Mouse (Mus musculus): Measurements from ENCODE around the gene Nktr. TPM values are rescaled to one million over a fixed set of nuclear protein-coding genes. Genes with fewer than 3 reads are reported as not detected.
A peak's percentile ranks its signal among the peaks of the same experiment; 100 is the strongest.

The Nktr gene
- polyA plus RNA-seq, 1 experiment from 2014 or later: 52.9 TPM

DNA sequence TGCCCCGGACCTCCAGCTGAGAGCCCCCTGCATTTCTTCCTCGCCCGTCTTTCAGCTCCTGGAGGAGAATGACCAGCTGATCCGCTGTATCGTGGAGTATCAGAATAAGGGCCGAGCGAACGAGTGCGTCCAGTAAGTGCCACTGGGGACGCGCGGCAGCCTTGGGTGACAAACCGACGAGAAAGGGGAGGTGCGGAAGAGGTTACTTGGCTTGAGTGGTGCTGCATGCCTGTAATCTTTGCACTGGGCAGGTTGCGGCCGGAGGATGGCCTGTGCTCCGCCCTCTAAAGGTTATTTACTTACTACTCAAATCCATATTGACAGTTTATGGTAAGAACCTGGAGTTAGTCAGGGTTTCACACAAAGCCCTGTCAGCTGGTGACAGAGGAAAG is 8.4 kb upstream of the Nktr start:
- Histone ChIP-seq H3K36me3 (replicated peaks) (peaks cover 17% of the 10 kb centered on the region), H3K9me3 (no peaks in the 10 kb centered on the region), H3K27ac (peak overlapping the region; percentile 90), H3K27me3 (ENCODE audit: poor library complexity, severe bottlenecking) (no peaks in the 10 kb centered on the region), H3K4me3 (peak overlapping the region; percentile 94), H3K4me1 (peaks cover 26% of the 10 kb centered on the region)
- DNase-seq (ENCODE audit: extremely low spot score, low spot score): no peak
- WGBS: under 1% methylated on average over 18 of the region's 18 CpGs

DNA sequence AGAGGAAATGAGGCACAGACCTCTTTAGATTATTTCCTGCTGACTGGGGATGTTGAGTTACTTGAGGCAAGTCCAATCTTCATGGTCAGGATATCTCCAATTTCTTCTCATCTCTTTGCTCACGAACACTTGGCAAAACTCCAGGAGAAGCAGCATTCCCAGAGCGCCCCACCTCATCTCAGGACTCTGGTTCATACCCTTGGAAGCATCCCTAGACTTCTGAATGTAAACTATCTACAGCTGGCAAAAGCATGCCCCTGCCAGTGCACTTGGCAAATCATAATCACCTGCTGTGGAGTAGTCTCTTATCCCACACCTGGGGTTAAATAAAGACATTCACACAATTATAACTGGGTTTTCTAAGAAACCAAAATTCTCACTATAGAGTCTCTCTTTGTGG is 1.9 kb upstream of the Nktr start:
- H3K4me1 ChIP-seq: peaks cover 24% of the 10 kb centered on the region
- WGBS: 88% methylated on average over 2 of the region's 2 CpGs
- DNase-seq (ENCODE audit: extremely low spot score, low spot score): no peak
- H3K27ac ChIP-seq: no peak overlapping the region
- H3K36me3 ChIP-seq (replicated peaks): peaks cover 21% of the 10 kb centered on the region
- no peaks in the 10 kb centered on the region for H3K9me3 ChIP-seq
- H3K27me3 ChIP-seq (ENCODE audit: poor library complexity, severe bottlenecking): no peaks in the 10 kb centered on the region
- no peak overlapping the region for H3K4me3 ChIP-seq

DNA sequence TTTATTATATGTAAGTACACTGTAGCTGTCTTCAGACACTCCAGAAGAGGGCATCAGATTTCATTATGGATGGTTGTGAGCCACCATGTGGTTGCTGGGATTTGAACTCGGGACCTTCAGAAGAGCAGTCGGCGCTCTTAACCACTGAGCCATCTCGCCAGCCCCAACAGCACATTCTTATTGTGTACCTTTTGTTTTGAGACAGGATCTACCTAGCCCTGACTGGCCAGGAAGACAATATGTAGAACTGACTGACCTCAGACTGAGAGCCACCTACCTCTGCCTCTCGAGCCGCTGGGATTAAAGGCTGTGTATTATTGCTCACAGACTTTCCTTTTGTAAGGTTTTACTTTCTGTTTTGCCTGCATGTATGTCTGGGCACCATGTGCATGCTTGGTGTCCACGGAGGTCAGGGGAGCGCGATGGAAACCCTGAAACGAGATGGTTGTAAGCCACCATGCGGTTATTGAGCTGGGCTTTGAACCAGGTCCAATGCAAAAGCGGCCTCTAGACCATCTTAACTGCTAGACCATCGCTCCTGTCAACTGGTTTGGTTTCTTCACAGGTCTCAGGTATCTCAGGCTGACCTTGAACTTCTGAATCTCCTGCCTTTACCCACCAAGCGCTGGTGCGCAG is 781 bp upstream of the Nktr start:
- Histone ChIP-seq H3K36me3 (replicated peaks) (peaks cover 10% of the 10 kb centered on the region), H3K27me3 (ENCODE audit: poor library complexity, severe bottlenecking) (no peaks in the 10 kb centered on the region), H3K27ac (peak overlapping the region; percentile 96), H3K9me3 (no peaks in the 10 kb centered on the region), H3K4me3 (peak overlapping the region; percentile 96), H3K4me1 (peaks cover 24% of the 10 kb centered on the region)
- WGBS: 67% methylated on average over 15 of the region's 15 CpGs
- DNase-seq (ENCODE audit: extremely low spot score, low spot score): no peak

DNA sequence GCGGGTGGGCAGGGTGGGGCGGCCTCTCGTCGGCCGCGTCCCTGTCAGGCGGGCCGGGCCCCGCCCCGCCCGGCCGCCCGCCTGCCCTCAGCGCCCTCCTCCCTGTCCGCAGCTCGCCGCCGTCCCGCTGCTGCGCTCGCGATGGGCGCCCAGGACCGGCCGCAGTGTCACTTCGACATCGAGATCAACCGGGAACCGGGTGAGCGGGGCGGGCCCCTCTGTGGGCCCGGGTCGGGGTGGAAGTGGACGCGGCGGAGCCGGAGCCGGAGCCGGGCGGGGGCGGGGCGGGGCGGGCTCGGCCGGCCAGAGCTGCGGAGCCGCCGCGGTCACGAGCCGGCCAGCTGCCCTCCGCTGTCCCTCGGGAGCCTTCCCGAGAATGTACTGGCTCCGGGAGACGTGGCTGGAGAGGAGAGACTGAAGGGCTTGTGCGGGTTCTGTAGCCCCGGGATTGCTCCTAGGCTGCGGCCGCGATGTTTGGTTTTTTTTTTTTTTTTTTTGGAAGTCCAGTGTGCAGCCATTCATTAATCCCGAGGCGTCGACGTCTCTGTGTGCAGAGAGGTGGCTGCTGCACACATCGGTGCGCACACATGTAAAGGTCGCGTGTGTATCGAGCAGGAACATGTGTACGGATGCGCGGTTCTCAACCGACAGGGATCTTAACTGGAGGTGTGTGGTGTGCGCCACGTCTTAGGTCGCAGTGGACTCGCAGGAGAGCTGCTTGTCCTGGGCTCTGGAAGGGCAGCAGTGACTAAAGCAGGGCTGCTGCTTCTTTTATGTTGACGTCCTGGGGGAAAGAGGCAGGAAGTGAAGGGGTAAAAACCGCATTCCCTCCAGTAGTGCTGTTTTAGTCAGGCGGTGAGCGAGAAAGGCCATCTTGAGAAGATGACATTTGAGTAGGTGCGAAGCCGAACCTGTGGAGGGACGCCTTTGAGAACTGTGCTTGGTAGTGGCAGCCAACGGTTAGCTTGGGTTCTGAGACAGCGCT is 670 bp downstream of the Nktr start:
- H3K27me3 ChIP-seq (ENCODE audit: poor library complexity, severe bottlenecking): no peaks in the 10 kb centered on the region
- peak overlapping the region; percentile 96 for H3K4me3 ChIP-seq
- peak overlapping the region; percentile 96 for H3K27ac ChIP-seq
- no peaks in the 10 kb centered on the region for H3K9me3 ChIP-seq
- H3K4me1 ChIP-seq: peaks cover 24% of the 10 kb centered on the region
- DNase-seq (ENCODE audit: extremely low spot score, low spot score): peak; percentile 47
- peaks cover 4% of the 10 kb centered on the region for H3K36me3 ChIP-seq (replicated peaks)
- under 1% methylated on average over 79 of the region's 87 CpGs for WGBS

DNA sequence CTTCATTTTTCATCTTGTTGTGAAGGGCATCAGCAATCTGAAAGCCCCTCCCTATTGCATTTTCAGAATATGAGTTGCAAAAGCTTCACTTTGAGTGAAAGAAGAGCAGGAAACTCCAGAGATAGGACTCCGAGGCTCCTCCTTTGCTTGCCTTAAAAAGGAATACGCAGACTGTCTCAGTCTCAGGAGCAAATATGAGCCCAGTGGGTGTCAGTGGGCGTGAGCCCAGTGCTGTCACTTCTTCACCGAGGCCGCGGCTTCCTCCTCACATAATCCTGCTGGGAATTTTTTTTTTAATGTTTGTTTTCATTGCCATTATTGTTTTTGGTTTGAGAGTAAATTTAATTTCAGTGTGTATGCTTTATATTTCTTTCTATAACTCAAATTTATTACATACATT is 21.5 kb downstream of the Nktr start:
- peaks cover 81% of the 10 kb centered on the region for H3K36me3 ChIP-seq (replicated peaks)
- 93% methylated on average over 6 of the region's 6 CpGs for WGBS
- no peaks in the 10 kb centered on the region for H3K27me3 ChIP-seq (ENCODE audit: poor library complexity, severe bottlenecking)
- H3K4me3 ChIP-seq: no peak overlapping the region
- no peak overlapping the region for H3K27ac ChIP-seq
- H3K9me3 ChIP-seq: no peaks in the 10 kb centered on the region
- H3K4me1 ChIP-seq: no peaks in the 10 kb centered on the region
- DNase-seq (ENCODE audit: extremely low spot score, low spot score): no peak

DNA sequence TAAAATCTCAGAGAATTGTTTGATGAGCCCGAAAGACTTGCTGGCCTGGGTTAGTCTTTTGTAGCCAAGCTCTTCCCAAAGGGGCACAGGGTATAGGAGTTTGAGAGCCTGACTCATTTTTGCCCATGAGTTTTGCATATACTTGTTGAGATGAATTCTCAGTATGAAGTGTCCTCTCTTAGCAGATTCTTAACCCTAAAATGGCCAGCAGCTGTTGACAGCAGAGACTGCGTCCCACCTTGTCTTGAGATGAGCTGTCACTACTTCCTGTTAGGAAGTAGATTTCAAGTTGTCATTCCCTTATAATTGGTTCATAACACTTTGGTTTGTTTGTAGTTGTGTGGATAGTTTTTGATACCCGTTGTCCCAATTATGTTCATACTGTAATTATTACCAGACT is 22.2 kb downstream of the Nktr start:
- H3K4me1 ChIP-seq: no peaks in the 10 kb centered on the region
- no peak for DNase-seq (ENCODE audit: extremely low spot score, low spot score)
- no peaks in the 10 kb centered on the region for H3K27me3 ChIP-seq (ENCODE audit: poor library complexity, severe bottlenecking)
- no peaks in the 10 kb centered on the region for H3K9me3 ChIP-seq
- H3K4me3 ChIP-seq: no peak overlapping the region
- H3K36me3 ChIP-seq (replicated peaks): peaks cover 81% of the 10 kb centered on the region
- 94% methylated on average over 3 of the region's 3 CpGs for WGBS
- H3K27ac ChIP-seq: no peak overlapping the region

DNA sequence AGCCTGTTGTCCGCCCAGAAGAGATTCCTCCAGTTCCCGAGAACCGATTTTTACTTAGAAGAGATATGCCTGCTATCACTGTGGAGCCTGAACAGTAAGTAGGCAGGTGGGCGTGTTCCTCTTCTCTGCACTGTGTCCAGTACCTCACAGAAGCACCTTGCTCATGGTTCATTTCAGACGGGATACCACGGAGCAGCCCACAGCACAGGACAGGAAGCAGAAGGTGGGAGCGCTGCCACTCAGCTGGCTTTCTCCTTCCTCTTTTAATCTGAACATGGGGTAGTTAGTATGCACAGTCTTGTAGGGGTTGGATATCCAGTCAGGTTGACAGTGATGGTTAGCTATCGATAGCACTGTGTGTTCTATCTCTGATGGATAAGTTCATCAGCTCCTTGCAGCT is 25.1 kb downstream of the Nktr start:
- Histone ChIP-seq H3K4me1 (no peaks in the 10 kb centered on the region), H3K9me3 (no peaks in the 10 kb centered on the region), H3K27me3 (ENCODE audit: poor library complexity, severe bottlenecking) (no peaks in the 10 kb centered on the region), H3K4me3 (no peak overlapping the region), H3K36me3 (replicated peaks) (peaks cover 96% of the 10 kb centered on the region), H3K27ac (no peak overlapping the region)
- DNase-seq (ENCODE audit: extremely low spot score, low spot score): no peak
- WGBS: 90% methylated on average over 8 of the region's 8 CpGs

DNA sequence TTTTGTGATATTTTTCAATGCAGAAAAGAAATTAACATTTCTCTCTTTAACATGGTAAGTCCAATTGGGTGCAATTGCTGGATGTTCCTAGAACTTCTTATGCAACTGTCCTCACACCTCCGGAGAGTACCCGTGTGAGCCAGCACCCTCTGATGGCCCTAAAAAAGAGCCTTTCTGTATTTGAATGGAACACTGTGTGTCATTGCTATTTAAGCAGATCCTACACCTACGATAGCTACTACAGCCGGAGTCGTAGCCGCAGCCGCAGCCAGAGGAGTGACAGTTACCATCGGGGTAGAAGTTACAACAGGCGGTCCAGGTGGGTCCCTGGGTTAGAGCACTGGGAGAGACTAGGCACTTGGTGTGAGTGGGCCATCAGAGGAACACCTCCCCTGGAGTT is 33.8 kb downstream of the Nktr start:
- Histone ChIP-seq H3K27me3 (ENCODE audit: poor library complexity, severe bottlenecking) (no peaks in the 10 kb centered on the region), H3K36me3 (replicated peaks) (peaks cover 93% of the 10 kb centered on the region), H3K4me1 (peaks cover 5% of the 10 kb centered on the region), H3K27ac (no peak overlapping the region), H3K9me3 (no peaks in the 10 kb centered on the region), H3K4me3 (no peak overlapping the region)
- DNase-seq (ENCODE audit: extremely low spot score, low spot score): no peak
- 94% methylated on average over 9 of the region's 9 CpGs for WGBS

DNA sequence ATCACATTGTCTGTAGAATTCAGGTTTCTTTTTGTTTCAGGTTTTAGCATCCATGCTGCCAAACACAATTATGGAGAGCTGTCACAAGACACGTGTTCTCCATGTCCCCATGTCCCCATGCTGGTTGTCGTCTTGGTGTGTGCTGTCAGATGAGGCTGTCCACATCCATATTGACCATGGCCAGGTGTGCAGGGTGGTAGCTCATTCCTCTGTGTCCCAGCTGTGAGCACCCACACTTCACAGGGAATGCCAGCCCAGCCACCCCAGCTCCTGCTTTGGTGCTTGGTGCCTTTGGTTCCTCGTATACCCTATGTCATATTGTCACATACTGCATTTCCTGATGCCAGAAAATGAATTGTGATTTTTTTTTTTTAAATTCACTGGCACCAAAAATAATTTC is 35.7 kb downstream of the Nktr start:
- WGBS: 90% methylated on average over 3 of the region's 3 CpGs
- Histone ChIP-seq H3K27me3 (ENCODE audit: poor library complexity, severe bottlenecking) (0 out of 2 replicates have a peak, but pooled peaks cover 4% of the 10 kb centered on the region), H3K27ac (no peak overlapping the region), H3K9me3 (no peaks in the 10 kb centered on the region), H3K4me1 (peaks cover 22% of the 10 kb centered on the region), H3K36me3 (replicated peaks) (peaks cover 74% of the 10 kb centered on the region), H3K4me3 (no peak overlapping the region)
- DNase-seq (ENCODE audit: extremely low spot score, low spot score): no peak

DNA sequence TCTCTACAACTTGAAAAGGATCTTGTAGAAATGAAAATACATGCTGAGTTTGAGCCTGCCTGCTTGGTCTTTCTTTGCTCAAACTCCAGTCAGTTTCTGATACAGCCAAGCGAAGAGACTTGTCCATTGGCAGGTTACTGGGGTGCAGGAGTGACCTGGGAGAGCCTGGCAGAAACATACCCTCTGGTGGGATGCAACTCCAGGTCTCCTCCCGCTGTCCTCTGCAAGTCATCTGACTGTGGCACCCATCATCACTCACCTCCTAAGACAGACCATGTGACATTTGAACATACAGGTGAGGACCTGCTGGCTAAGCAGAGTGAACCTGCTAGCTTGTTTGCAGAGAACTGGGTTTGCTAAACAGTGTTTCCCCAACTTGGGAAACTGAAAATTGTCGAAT is 37.8 kb downstream of the Nktr start:
- Histone ChIP-seq H3K4me1 (peaks cover 40% of the 10 kb centered on the region), H3K27me3 (ENCODE audit: poor library complexity, severe bottlenecking) (0 out of 2 replicates have a peak, but pooled peaks cover 4% of the 10 kb centered on the region), H3K27ac (no peak overlapping the region), H3K9me3 (no peaks in the 10 kb centered on the region), H3K36me3 (replicated peaks) (peaks cover 53% of the 10 kb centered on the region), H3K4me3 (no peak overlapping the region)
- 93% methylated on average over 3 of the region's 3 CpGs for WGBS
- DNase-seq (ENCODE audit: extremely low spot score, low spot score): no peak

DNA sequence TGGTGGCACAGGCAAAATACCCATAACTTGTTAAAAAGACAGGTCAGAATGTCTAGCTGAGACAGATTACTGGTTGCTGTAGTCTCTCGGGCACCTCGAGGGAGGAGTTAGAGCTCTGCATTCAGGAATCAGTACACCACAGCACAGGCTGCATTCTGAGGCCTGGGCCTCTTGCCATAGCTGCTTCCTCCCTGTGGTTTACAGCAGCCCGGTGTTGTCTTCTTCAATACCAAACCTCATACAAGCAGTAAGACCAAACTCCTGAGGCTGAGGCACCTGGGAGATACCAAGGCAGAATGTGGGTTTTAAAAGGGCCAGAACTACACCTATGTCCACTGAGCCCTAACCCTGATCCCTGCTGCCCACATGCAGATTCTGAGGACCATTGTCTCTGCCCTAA is 38.5 kb downstream of the Nktr start:
- 75% methylated on average over 3 of the region's 3 CpGs for WGBS
- H3K9me3 ChIP-seq: no peaks in the 10 kb centered on the region
- peaks cover 51% of the 10 kb centered on the region for H3K36me3 ChIP-seq (replicated peaks)
- DNase-seq (ENCODE audit: extremely low spot score, low spot score): peak; percentile 25
- peaks cover 47% of the 10 kb centered on the region for H3K4me1 ChIP-seq
- no peak overlapping the region for H3K4me3 ChIP-seq
- H3K27ac ChIP-seq: peak overlapping the region; percentile 20; the same call in 1 of the 2 replicates
- 0 out of 2 replicates have a peak, but pooled peaks cover 4% of the 10 kb centered on the region for H3K27me3 ChIP-seq (ENCODE audit: poor library complexity, severe bottlenecking)

DNA sequence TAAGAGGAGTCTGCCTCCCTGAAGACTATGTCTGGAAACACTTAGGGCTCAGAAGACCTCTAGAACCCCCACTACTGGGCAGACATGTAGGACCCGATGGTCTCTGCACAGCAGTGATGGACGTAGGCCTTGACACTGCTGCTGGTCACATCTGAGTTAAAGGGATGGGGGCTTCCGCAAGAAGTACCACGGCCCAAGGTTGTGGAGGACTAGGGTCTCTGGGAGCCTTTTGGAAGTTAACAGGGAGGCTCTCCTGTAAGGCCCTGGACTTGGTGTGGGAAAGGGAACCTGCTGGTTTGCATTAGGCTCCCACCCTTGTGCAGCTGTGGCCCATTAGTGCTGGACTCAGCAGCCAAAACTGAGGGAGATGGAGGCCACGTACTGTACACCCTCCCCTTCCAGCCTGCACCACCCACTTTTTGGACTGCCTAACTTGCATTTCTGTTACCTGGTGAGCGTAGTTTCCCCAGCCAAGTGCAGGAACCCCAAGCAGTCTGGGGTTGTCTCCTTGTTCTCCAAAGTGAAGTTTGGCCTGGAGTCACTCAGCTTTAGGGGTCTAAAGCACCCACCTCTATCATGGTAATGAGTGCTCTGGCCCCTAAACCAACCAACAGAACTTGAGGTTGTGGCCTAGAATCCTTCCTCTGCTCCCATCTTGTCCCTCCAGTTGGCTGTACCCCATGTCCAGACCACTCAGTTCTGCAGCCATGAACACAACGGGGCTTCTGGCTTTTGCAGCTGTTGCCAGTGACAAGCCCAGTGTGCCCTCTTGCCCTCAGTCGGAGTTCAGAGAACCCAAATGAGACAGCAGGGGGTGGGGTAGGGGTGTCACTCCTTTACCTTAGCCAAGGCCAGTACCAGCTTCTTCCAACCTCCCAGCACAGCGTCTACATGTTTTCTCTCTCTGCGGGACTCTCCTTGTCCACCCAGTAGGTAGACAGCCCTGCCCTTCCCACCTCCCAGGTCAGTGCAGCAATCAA is 39.2 kb downstream of the Nktr start:
- H3K27ac ChIP-seq: peak overlapping the region; percentile 98
- H3K9me3 ChIP-seq: no peaks in the 10 kb centered on the region
- peak; percentile 36 for DNase-seq (ENCODE audit: extremely low spot score, low spot score)
- peak overlapping the region; percentile 82 for H3K4me3 ChIP-seq
- H3K27me3 ChIP-seq (ENCODE audit: poor library complexity, severe bottlenecking): 0 out of 2 replicates have a peak, but pooled peaks cover 4% of the 10 kb centered on the region
- peaks cover 51% of the 10 kb centered on the region for H3K36me3 ChIP-seq (replicated peaks)
- peaks cover 48% of the 10 kb centered on the region for H3K4me1 ChIP-seq
- WGBS: 48% methylated on average over 10 of the region's 10 CpGs
